Mouse (Mus musculus): ENCODE measurements around the gene Zfp964. TPM values are rescaled to one million over a fixed set of nuclear protein-coding genes. Genes with fewer than 3 reads are reported as not detected.

Gene Zfp964
- polyA plus RNA-seq (2014; fragmentation: Illumina TruSeq; extraction: RNeasy Lipid Tissue Mini Kit (QIAGEN cat#74804); ENCODE audit: low read depth, low replicate concordance): 3.6 TPM

DNA sequence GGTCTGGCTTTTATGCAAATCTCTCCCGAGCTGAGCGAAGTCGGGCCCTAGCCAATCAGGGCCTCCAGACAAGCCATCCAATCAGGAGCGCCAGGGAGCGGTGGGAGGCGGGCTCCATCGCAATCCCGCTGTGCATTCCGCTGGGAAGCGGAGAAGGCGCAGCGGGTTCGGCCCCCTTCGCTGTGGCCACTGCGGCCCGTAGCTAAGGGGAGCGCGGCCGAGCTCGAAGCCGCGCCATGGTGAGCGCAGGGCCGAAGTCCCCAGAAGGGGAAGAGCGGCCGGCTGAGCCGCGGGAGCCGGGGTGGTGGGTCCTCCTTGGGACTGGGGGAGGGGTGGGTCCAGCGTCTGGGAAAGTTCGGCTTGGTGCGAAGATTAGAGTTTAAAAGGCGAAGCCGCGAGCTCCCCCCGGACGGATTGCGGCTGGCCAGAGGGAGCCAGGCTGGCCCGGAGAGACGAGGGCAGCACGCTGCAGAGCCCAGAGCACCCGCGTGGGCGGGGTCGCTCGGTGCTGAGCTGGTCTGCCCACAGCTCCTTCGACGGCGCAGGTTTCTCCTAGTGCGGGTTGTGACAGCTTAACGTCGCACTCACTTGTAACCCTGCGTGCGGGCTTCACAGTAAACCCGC, at the start of gene Zfp964:
Zfp964 (plus strand) TSS at position 122 of the 624 bp plus-strand sequence.

DNA sequence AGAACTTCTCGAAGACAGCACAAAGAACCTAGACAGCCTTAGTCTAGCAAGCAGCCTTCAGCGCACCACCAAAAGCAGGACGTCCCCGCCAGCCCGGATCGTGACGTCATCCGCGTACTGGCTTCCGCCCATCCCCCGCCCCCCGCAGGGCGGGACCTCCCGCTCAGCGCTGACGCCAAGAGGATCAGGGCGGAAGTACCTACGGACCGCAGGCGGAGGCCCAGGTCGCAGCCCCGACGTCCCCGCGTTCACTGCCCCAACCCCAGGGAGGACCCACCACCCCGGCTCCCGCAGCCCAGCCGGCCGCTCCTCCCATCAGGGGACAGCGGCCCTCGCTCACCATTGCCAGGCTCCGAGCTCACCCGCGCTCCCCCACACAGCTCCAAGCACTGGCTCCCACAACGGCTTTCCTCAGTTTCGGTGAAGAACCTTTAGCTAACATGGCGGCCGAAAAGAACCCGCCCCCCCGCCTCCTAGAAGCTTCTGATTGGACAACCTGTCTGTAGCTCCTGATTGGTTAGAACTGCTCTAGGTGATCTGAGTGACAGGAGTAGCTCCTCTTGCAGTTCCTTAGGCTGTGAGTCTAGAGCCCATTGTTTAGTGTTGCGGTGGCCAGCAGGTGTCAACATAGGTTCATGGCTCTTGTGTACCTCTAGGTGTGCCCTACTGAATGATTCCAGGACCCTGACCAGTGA, 29.0 kb upstream of the Zfp964 start, which contains the start of gene Zfp868:
Zfp868 (minus strand) TSS at position 454 of the 695 bp plus-strand sequence.

DNA sequence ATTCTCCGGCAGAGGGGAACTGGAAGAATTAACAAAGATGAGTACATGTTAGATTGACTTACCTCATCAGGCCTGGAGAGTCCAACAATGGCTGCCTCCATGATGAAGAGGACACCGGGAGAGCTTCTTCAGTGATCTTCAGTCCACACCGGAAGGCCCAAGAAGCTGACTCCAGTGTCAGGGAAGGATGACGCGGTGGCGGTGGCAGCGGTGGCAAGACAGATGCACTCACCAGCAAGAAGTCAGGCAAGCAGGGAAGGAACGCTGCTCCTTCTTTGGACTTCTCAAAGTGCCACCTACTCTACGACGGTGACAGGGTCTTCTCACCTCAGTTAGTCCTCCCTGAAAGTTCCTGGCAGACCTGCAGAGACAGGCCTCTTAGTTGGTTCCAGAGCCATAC, 56.3 kb downstream of the Zfp964 start, which contains the start of gene Zfp869:
Zfp869 (minus strand) TSS at position 101 of the 400 bp plus-strand sequence.

Other genes starting within 250 kb of the Zfp964 start
- not detected for gene Gm9495, start 200.9 kb upstream of the Zfp964 start, polyA plus RNA-seq (2014; fragmentation: Illumina TruSeq; extraction: RNeasy Lipid Tissue Mini Kit (QIAGEN cat#74804); ENCODE audit: low read depth, low replicate concordance)
- gene Gm7697, start 131.5 kb upstream of the Zfp964 start, polyA plus RNA-seq (2014; fragmentation: Illumina TruSeq; extraction: RNeasy Lipid Tissue Mini Kit (QIAGEN cat#74804); ENCODE audit: low read depth, low replicate concordance): not detected
- gene Zfp868, start 28.9 kb upstream of the Zfp964 start, polyA plus RNA-seq (2014; fragmentation: Illumina TruSeq; extraction: RNeasy Lipid Tissue Mini Kit (QIAGEN cat#74804); ENCODE audit: low read depth, low replicate concordance): 9.9 TPM
- gene Zfp869, start 56.2 kb downstream of the Zfp964 start, polyA plus RNA-seq (2014; fragmentation: Illumina TruSeq; extraction: RNeasy Lipid Tissue Mini Kit (QIAGEN cat#74804); ENCODE audit: low read depth, low replicate concordance): 29.1 TPM
- gene Zfp963, start 95.5 kb downstream of the Zfp964 start, polyA plus RNA-seq (2014; fragmentation: Illumina TruSeq; extraction: RNeasy Lipid Tissue Mini Kit (QIAGEN cat#74804); ENCODE audit: low read depth, low replicate concordance): 5.3 TPM
- 0.65 TPM for gene Gm20422, start 120.4 kb downstream of the Zfp964 start, polyA plus RNA-seq (2014; fragmentation: Illumina TruSeq; extraction: RNeasy Lipid Tissue Mini Kit (QIAGEN cat#74804); ENCODE audit: low read depth, low replicate concordance)
- 22.3 TPM for gene Atp13a1, start 136.7 kb downstream of the Zfp964 start, polyA plus RNA-seq (2014; fragmentation: Illumina TruSeq; extraction: RNeasy Lipid Tissue Mini Kit (QIAGEN cat#74804); ENCODE audit: low read depth, low replicate concordance)
- 18.1 TPM for gene Zfp866, start 136.7 kb downstream of the Zfp964 start, polyA plus RNA-seq (2014; fragmentation: Illumina TruSeq; extraction: RNeasy Lipid Tissue Mini Kit (QIAGEN cat#74804); ENCODE audit: low read depth, low replicate concordance)
- 13.0 TPM for gene Gmip, start 154.2 kb downstream of the Zfp964 start, polyA plus RNA-seq (2014; fragmentation: Illumina TruSeq; extraction: RNeasy Lipid Tissue Mini Kit (QIAGEN cat#74804); ENCODE audit: low read depth, low replicate concordance)
- 1.9 TPM for gene Lpar2, start 167.9 kb downstream of the Zfp964 start, polyA plus RNA-seq (2014; fragmentation: Illumina TruSeq; extraction: RNeasy Lipid Tissue Mini Kit (QIAGEN cat#74804); ENCODE audit: low read depth, low replicate concordance)
- 6.2 TPM for gene Pbx4, start 178.0 kb downstream of the Zfp964 start, polyA plus RNA-seq (2014; fragmentation: Illumina TruSeq; extraction: RNeasy Lipid Tissue Mini Kit (QIAGEN cat#74804); ENCODE audit: low read depth, low replicate concordance)
- gene Cilp2, start 233.2 kb downstream of the Zfp964 start, polyA plus RNA-seq (2014; fragmentation: Illumina TruSeq; extraction: RNeasy Lipid Tissue Mini Kit (QIAGEN cat#74804); ENCODE audit: low read depth, low replicate concordance): 0.38 TPM
- gene Tssk6, start 247.7 kb downstream of the Zfp964 start, polyA plus RNA-seq (2014; fragmentation: Illumina TruSeq; extraction: RNeasy Lipid Tissue Mini Kit (QIAGEN cat#74804); ENCODE audit: low read depth, low replicate concordance): 9.8 TPM
- gene Ndufa13, start 248.1 kb downstream of the Zfp964 start, polyA plus RNA-seq (2014; fragmentation: Illumina TruSeq; extraction: RNeasy Lipid Tissue Mini Kit (QIAGEN cat#74804); ENCODE audit: low read depth, low replicate concordance): 118 TPM
- 1.6 TPM for gene Yjefn3, start 248.2 kb downstream of the Zfp964 start, polyA plus RNA-seq (2014; fragmentation: Illumina TruSeq; extraction: RNeasy Lipid Tissue Mini Kit (QIAGEN cat#74804); ENCODE audit: low read depth, low replicate concordance)

All from adipose tissue, adult 10 weeks (tissue).